Mouse (Mus musculus) thymus, adult 2 months (tissue): ENCODE measurements around the gene Scgb1c1. TPM values are rescaled to one million over a fixed set of nuclear protein-coding genes. Genes with fewer than 3 reads are reported as not detected.
"Not testable (repeated sequence)": the region's sequence is repeated elsewhere in the genome, so short reads cannot be mapped to it uniquely, and the experiment has no call there.

ENCODE experiments used
- DNase-seq: peaks from one replicate; pipeline ENCODE4 v3.0.0; 2021
- H3K27ac ChIP-seq: fragments of 200-500 bp; 2 replicates; pipeline ENCODE4 v1.5.1; 2012; ENCODE audit warnings: low read length, control low read depth; ENCODE audit not compliant: control insufficient read depth, insufficient read depth
- H3K27me3 ChIP-seq: fragments of 200-500 bp; 2 replicates; pipeline ENCODE4 v1.6.1; 2012; ENCODE audit warnings: mild to moderate bottlenecking, low read length, moderate library complexity, mixed read lengths; ENCODE audit not compliant: control insufficient read depth, insufficient read depth
- H3K36me3 ChIP-seq: fragments of 200-500 bp; 2 replicates; pipeline ENCODE4 v1.6.1; 2012; ENCODE audit warnings: mild to moderate bottlenecking, low read length, moderate library complexity; ENCODE audit not compliant: control insufficient read depth, insufficient read depth
- H3K4me1 ChIP-seq: fragments of 200-500 bp; replicated peaks from 2 replicates; pipeline ENCODE4 v1.6.1; 2012; ENCODE audit warnings: low read length; ENCODE audit not compliant: control insufficient read depth, insufficient read depth
- H3K4me3 ChIP-seq: fragments of 200-500 bp; 2 replicates; pipeline ENCODE4 v1.5.1; 2012; ENCODE audit warnings: mild to moderate bottlenecking, low read length, control low read depth, moderate library complexity; ENCODE audit not compliant: control insufficient read depth, insufficient read depth
- CTCF ChIP-seq: fragments of 200-500 bp; IDR thresholded peaks from 2 replicates; pipeline ENCODE4 v1.5.1; 2012; ENCODE audit warnings: mild to moderate bottlenecking, control low read depth, low read length, moderate library complexity, borderline replicate concordance; ENCODE audit not compliant: control insufficient read depth, poor library complexity, insufficient read depth; ENCODE audit errors: extremely low read depth
- POLR2A ChIP-seq: fragments of 200-500 bp; IDR thresholded peaks from 2 replicates; pipeline ENCODE4 v1.6.1; 2012; ENCODE audit warnings: mild to moderate bottlenecking, low read length, control low read depth, moderate library complexity; ENCODE audit not compliant: control insufficient read depth, poor library complexity, insufficient read depth; ENCODE audit errors: extremely low read depth
- WGBS: fragments of 180-500 bp; shearing (Covaris S2); methylation state at CpG from one replicate; pipeline ENCODE4 v1.1.7; 2018; 5-methylcytosine and 5-hydroxymethylcytosine counted together
- polyA plus RNA-seq: library from polyadenylated mRNA; depleted of rRNA; stranded (reverse); fragments of >200 nt; gene quantifications from 2 replicates; pipeline ENCODE4 v1.2.3, GENCODE M21; 2012

Gene Scgb1c1
- polyA plus RNA-seq, 1 experiment, result 3.2 TPM

DNA sequence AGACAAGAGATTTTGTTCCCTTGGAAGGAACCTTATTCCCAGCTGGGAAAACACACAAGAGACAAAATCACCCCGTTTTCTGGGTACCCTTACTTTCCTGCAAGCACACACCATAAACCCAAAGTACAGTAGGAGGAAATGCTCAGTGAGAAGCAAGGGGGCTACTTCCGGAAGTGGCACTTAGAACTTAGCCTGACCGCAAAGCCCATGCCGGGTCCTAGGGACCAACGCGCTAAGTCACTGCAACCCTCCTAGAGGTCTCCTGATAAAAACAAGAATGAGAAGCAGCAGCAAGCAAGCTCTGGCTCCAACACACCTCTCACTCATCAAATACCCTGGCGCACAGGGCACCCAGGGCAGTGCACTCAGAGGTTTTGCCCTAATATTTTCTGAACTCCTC, 34.0 kb downstream of the Scgb1c1 start:
- TF ChIP-seq POLR2A, result no peak
- no peak for TF ChIP-seq CTCF
- H3K4me3 ChIP-seq, result no peak overlapping the region
- no peaks in the 10 kb centered on the region for H3K36me3 ChIP-seq
- DNase-seq, result no peak
- H3K4me1 ChIP-seq, result peaks cover 17% of the 10 kb centered on the region
- no peaks in the 10 kb centered on the region for H3K27me3 ChIP-seq
- peak overlapping the region; percentile 62; the same call in 1 of the 2 replicates for H3K27ac ChIP-seq
- 13% methylated on average over 7 of the region's 7 CpGs for WGBS

DNA sequence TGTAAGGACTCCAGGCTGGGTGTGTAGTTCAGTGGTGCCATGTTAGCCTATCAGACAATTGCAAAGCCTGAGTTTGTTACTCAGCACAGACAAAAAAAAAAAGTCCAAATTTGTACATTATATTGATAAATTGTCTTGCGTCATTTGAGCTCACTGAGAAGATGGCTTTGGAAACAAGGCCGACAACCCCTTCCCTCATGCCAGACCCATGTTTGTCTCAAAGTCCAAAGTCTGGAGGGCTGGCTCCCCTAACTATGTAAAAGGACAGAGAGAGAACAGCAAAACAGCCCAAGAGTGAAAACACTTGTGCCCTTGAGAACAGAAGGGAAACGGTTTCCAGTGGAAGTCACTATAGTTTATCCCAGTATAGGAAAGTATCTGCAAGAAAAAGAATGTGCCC, 35.1 kb downstream of the Scgb1c1 start:
- DNase-seq, result no peak
- Histone ChIP-seq H3K27me3 (no peaks in the 10 kb centered on the region), H3K4me1 (peaks cover 17% of the 10 kb centered on the region), H3K4me3 (no peak overlapping the region), H3K27ac (no peak overlapping the region), H3K36me3 (no peaks in the 10 kb centered on the region)
- TF ChIP-seq POLR2A (no peak), CTCF (no peak)
- whole genome bisulfite sequencing, result 49% methylated on average over 3 of the region's 3 CpGs

DNA sequence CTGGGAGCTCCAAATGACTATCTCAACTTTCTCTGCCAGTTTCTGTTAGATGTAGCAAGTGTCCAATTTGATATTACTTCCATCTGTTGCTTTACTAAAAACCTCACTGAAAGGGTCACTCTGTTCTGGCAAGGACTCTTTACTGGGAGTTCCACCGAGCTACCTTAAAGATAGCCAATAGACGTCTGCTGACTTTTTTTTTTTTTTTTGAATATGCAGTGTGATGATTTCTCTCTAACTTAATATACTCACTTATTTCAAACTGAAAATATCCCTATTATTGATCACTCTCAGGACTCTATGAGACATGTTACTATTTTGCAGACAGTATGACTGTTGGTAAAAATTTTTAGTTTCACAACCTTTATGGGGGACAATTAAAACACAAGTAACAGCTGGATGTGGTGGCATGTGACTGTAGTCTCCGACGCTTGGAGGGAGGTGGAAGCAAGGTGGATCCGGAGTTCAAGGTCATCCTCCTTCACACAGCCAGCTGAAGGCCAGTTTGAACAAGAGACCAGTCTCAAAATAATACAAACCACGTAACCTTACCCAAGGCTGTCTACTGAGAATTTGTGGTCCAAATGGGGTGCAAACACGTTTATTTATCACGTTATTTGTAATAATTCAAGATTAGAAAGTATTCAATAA, 35.6 kb downstream of the Scgb1c1 start:
- peaks cover 17% of the 10 kb centered on the region for H3K4me1 ChIP-seq
- no peak overlapping the region for H3K27ac ChIP-seq
- peaks cover under 1% of the 10 kb centered on the region; the same call in 1 of the 2 replicates for H3K36me3 ChIP-seq
- no peak for DNase-seq
- WGBS, result 4% methylated on average over 8 of the region's 8 CpGs
- H3K27me3 ChIP-seq, result no peaks in the 10 kb centered on the region
- H3K4me3 ChIP-seq, result no peak overlapping the region
- TF ChIP-seq CTCF, result no peak
- TF ChIP-seq POLR2A, result no peak

DNA sequence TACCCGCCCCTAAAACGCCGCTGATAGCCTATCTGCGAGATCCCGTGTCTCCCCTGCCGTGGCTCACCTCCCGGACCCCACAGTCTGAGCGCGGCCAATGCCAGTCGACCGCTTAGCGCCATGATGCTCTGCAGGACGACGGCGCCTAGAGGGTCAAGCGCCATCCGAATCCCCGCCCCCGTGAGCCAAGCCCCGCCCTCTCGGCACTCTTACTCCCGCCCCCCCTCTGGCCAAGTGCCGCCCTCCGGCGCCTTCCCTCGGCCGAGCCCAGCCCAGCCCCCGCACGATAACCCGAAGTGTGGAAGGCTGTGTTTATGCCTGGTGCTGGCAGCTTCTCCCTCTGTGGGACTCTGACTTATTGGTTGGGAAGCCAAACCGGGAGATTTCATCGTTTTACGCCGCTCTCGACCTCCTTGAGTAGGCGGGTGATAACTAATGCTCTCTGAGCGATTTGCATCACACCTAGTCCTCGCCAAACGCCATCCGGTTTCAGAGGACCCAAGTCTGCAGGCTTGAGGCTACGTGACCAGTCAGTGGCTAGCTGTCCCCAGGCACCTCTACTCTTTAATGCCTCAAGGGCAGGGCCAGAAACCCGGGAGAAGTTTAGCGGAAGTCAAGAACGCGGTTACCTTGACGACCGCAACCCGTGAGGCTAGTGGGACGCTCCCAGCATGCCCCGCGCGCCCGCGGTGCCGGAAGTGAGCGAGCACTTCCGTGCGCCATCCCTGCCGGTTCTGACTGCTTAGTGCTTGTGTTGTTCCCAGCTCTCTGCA, 36.5 kb downstream of the Scgb1c1 start, which contains the start of the genes Psmd13 and Sirt3:
Gene Psmd13, plus strand, starts transcription at position 273 of the 773 bp plus-strand sequence.
Gene Sirt3, minus strand, starts transcription at position 614 of the 773 bp plus-strand sequence.
- peak within 1 kb of the TSS; percentile 13; the same call in 1 of the 2 replicates for H3K27ac ChIP-seq
- TF ChIP-seq POLR2A, result peak; percentile 56
- TF ChIP-seq CTCF, result no peak
- peak within 1 kb of the TSS; percentile 98 for H3K4me3 ChIP-seq
- peak; percentile 95 for DNase-seq
- H3K27me3 ChIP-seq, result no peaks in the 10 kb centered on the region
- WGBS, result under 1% methylated on average over 58 of the region's 59 CpGs
- H3K36me3 ChIP-seq, result peaks cover 9% of the 10 kb centered on the region
- peaks cover 17% of the 10 kb centered on the region for H3K4me1 ChIP-seq

DNA sequence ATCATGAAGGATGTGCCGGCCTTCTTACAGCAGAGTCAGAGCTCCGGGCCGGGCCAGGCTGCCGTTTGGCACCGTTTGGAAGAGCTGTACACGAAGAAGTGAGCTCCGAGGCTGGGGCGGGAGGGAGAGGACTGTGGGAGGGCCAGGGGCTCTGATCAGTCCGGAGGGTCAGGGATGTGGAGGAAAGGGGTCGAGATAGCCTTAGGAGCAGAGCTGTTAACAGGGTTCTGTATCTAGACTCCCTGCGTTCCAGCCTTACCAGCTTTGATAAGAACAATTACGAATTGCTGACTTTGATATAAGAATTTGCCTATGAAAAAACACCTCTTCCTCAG, 37.1 kb downstream of the Scgb1c1 start:
- H3K36me3 ChIP-seq, result peaks cover 15% of the 10 kb centered on the region
- TF ChIP-seq POLR2A (no peak), CTCF (no peak)
- no peak overlapping the region for H3K27ac ChIP-seq
- DNase-seq, result no peak
- no peaks in the 10 kb centered on the region for H3K27me3 ChIP-seq
- WGBS, result under 1% methylated on average over 12 of the region's 12 CpGs
- peak overlapping the region; percentile 98 for H3K4me3 ChIP-seq
- peaks cover 17% of the 10 kb centered on the region for H3K4me1 ChIP-seq

DNA sequence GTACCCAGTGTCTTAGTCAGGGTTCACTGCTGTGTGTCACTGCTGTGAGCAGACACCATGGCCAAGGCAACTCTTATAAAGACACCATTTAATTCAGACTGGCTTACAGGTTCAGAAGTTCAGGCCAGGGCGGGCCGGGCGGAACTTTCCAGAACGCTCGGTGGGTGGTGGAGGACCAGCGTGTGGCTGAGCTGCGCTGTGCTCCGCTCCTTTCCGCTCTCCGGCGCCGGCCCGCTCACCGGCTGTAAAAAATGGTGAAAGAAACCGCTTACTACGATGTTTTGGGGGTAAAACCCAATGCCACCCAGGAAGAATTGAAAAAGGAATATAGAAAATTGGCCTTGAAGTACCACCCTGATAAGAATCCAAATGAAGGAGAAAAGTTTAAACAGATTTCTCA, 45.3 kb downstream of the Scgb1c1 start:
- H3K27me3 ChIP-seq, H3K4me3 ChIP-seq, H3K27ac ChIP-seq, H3K4me1 ChIP-seq, DNase-seq: not testable (repeated sequence)
- peaks cover 66% of the 10 kb centered on the region for H3K36me3 ChIP-seq
- 98% methylated on average over 16 of the region's 16 CpGs for WGBS

DNA sequence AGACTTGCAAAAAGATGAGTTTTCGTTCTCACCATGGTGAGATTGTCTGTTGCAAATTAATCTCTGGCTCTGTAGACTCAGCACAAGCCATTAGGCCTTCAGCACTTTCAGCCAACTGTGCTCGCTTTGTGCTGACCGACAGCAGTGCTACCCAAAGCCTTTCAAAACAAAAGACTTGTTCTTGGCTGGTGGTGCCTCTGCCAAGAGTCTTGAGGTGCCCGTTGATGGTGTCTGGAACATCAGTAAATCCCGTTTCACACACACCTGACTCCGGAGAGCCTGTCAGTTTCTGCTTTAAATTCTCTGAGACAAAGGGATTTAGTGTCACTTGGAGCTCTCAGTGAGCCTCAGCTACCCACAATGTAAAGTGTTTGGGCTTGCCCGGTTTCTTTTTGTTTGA, 48.7 kb downstream of the Scgb1c1 start:
- no peak for TF ChIP-seq POLR2A
- TF ChIP-seq CTCF, result no peak
- Histone ChIP-seq H3K27me3 (no peaks in the 10 kb centered on the region), H3K27ac (no peak overlapping the region), H3K36me3 (peaks cover 48% of the 10 kb centered on the region), H3K4me1 (no peaks in the 10 kb centered on the region), H3K4me3 (no peak overlapping the region)
- no peak for DNase-seq
- 90% methylated on average over 7 of the region's 7 CpGs for WGBS
